Mouse (Mus musculus) T-helper 1 cell (primary cell): ENCODE measurements around the gene Mthfr.
"Not testable (repeated sequence)": the region's sequence is repeated elsewhere in the genome, so short reads cannot be mapped to it uniquely, and the experiment has no call there.

ENCODE experiments used
- in situ Hi-C: fragments of 300-600 bp; cut with MboI, MseI; formaldehyde crosslinking; loops from one replicate; pipeline ENCODE4 v1.15.1; 2025; ENCODE audit warnings: high pct_unique_total_duplicates

The Mthfr gene

DNA sequence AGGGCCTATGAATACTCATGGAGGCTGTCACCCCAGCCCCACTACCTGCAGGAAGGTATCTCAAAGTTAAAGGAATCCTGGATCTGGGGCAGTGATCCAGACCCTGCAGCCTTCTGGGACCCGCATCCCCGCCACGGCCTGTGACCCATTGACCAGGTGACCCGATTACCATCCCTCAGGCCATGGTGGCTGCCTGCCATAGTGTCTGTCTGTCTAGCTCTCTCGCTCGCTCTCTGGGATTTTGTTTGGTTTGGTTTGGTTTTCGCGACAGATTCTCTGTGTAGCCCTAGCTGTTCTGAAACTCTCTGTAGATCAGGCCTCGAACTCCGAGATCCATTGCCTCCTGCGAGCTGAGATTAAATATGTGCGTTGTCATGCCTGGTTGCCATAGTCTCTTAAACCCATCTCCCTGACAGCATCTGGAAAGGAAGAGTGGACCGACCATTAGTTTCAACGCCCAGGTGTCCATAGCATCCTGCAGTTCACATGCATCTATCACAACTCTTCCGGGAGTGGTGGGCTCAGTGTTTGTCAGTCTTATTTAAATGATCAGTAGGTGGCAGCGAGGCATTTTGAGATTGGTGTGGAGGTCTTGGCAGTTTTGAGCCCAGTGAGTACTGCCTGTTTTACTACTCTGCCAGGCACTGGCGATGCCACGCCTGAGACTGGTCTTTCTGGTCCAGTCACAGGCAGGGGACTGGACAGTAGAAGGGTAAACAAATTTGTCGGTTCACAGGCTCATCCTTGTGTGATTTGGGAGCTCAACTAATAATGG lies 564 bp downstream of the Mthfr start:
- in situ Hi-C loops, result loop anchor here (5.0 kb wide), 1 partner anchor 172 kb away; the partner anchor contains the start of genes Fv1 and Miip

- in situ Hi-C loops, result no loop called here
These were observed 1.4 kb downstream of the Mthfr start for GRCm38 (mm10) chr4:148040029-148040830.

DNA sequence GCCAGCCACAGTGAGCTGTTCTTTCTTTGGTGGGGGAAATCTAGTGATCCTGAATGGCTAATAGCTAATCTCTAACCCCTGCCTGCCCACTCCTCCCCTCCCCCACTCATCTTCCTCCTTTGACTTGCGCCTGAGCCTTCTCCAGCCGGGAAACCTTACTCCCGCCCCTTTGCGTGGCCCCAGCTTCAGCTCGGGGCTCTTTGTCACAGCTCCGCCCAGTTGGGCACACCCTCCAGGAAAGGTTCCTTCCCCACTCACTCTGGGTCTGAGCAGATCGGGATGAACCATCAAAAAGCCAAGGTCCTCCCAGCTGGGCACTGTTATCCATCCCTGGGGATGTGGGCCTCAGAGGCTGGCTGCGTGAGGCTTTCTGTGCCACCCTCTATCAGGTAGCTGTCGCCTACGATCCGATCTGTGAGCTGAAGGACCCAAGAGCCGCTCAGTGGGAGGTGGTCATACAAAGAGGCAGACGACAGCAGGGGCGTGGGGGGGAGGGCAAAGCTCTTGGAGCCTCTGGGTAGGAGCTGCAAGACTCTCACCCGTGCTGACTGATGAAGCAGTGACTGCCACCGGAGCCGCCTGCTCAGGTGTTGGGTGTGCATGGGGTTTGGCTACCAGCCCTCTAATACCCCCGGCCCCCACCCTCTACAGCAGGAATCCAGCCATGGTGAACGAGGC lies 2.2 kb downstream of the Mthfr start:
- in situ Hi-C loops, result no loop called here

DNA sequence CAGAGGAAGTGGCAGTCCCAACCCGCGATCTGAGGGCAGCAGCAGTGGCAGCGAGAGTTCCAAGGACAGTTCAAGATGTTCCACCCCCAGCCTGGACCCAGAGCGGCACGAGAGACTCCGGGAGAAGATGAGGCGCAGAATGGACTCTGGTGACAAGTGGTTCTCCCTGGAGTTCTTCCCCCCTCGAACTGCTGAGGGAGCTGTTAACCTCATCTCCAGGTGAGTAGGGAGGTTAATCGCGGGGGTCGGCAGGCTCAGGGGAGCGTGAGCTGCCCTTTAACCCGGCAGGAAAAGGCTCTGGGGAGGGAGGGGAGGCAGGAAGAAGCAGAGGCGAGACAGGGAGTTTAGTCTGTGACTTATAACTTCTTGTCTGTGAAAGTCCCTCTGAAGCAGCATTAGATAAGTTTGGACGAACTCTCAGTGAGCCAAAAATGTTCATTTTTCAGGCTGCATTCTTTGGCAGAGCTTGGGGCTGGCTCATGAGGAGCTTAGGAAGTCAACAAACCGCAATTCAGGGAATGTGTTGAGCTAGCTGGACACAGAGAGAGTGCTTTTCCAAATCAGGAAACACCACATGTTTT lies 2.8 kb downstream of the Mthfr start:
- in situ Hi-C loops, result no loop called here

DNA sequence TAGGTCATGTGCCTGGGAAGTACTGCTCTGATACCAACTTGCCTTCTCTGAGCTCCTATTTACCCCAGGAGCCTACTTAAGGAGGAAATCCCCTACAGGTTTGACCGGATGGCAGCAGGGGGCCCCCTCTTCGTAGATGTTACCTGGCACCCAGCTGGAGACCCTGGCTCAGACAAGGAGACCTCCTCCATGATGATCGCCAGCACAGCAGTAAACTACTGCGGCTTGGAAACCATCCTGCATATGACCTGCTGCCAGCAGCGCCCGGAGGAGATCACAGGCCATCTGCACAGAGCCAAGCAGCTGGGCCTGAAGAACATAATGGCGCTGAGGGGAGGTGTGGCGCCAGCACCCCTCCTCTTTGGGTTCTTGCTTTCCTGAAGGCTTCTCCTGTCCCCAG lies 4.5 kb downstream of the Mthfr start:
- in situ Hi-C loops, result not testable (repeated sequence)

DNA sequence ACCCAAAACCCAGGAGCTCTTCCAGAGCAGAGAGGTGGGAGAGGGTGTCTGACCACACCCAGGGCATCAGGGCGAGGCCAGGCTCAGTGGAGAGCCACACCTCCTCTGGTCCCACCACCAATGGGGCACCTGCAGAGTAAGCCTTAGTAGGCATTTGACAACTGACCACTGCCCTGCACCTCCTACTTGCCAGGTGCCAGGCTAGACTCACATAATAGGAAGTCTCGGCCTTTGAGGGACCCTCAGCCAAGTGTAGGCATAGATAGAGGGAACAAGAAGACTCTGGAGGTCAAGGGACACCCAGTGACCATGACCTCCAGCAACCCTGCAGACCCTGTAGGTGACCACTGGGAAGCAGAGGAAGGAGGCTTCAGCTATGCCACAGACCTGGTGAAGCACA lies 5.2 kb downstream of the Mthfr start:
- in situ Hi-C loops, result no loop called here

GRCm38 (mm10) chr4:148046450-148047031 lies 7.7 kb downstream of the Mthfr start:
- in situ Hi-C loops, result no loop called here

GRCm38 (mm10) chr4:148050396-148050914 lies 11.6 kb downstream of the Mthfr start:
- in situ Hi-C loops, result not testable (repeated sequence)

GRCm38 (mm10) chr4:148051046-148051776 lies 12.3 kb downstream of the Mthfr start:
- in situ Hi-C loops, result no loop called here

DNA sequence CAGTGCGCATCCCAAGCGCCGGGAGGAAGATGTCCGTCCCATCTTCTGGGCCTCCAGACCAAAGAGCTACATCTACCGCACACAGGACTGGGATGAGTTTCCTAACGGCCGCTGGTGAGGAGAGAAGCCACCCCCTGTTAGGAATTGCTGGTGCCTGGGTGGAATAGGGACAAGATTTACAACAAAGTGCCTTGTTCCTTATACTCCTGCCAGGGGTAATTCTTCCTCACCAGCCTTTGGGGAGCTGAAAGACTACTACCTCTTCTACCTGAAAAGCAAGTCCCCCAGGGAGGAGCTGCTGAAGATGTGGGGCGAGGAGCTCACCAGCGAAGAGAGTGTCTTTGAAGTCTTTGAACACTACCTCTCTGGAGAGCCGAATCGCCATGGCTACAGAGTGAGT lies 13.0 kb downstream of the Mthfr start:
- in situ Hi-C loops, result no loop called here

DNA sequence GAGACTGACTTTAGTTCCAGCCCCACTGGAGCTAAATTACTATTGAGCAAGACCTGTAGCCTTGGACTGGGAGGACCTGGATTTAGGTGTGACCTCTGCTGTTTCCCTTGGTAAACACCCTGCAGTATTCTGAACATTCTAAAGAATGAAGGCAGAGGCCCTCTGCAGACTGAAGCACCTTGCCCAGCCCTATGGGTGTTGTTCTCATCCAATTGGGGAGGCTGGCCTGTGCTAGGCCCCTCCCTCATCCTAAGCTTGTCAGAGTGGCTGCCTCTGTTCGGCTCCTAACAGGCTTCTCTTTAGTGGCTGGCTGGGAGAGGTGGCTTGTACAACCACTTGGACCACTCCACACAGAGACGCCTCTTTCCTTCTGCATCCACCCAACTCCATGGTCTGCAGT lies 14.1 kb downstream of the Mthfr start:
- in situ Hi-C loops, result no loop called here

- in situ Hi-C loops, result no loop called here
These were observed 14.6 kb downstream of the Mthfr start for GRCm38 (mm10) chr4:148053417-148053920.

- in situ Hi-C loops, result no loop called here
These were observed 16.3 kb downstream of the Mthfr start for GRCm38 (mm10) chr4:148054961-148055695.

DNA sequence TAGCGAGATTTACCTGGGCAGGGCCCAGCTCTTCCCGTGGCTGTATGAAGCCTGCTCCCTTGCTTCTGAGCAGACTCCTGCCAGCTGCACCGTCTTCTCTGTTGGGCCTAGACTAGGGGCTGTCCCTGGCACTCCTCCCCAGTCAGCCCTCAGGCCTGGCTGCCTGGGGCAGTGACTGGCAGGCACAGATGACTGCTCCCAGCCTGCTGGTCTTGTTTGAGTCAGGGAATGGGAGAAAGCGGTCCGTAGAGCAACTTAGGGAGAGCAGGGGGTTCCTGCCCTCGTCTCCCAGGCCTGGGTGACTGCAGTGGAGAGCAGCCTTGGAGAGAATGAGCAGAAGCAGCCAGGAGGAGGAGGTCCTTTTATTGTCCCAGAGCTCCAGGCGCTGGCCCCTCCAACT lies 17.4 kb downstream of the Mthfr start:
- in situ Hi-C loops, result no loop called here

DNA sequence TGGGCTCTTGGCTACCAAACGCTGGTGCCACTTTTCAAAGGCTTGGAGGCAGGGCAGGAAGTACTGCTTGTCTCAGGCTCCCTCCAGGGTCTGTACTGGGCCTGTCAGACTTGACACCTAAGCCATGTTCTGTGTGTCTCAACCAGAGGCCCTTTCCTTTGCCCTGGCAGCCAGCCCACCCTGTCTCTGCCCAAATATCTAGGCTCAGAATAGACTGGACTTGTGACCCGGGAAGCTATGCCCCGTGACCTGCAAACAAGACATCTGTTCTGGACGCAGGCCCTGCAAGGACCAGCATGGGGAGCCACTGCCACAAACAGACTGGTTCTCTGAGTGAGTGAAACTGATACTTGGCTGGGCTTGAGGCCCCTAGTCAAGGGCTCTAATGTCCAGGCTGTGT lies 17.9 kb downstream of the Mthfr start:
- in situ Hi-C loops, result no loop called here

GRCm38 (mm10) chr4:148057661-148058209 lies 18.9 kb downstream of the Mthfr start:
- in situ Hi-C loops, result no loop called here

- in situ Hi-C loops, result no loop called here
These were observed 19.4 kb downstream of the Mthfr start for GRCm38 (mm10) chr4:148058218-148058819.

- in situ Hi-C loops, result no loop called here
These were observed 20.1 kb downstream of the Mthfr start for GRCm38 (mm10) chr4:148058993-148059392.
